Mouse (Mus musculus) intestine, embryonic 16.5 days (tissue): ENCODE measurements around the gene Kif23. TPM values are rescaled to one million over a fixed set of nuclear protein-coding genes. Genes with fewer than 3 reads are reported as not detected.

ENCODE experiments used
- ATAC-seq: fragments of 200-750 bp; cut with Nextera tagmentation; 2 replicates; pipeline ENCODE4 v1.8.0; 2017; ENCODE audit warnings: moderate TSS enrichment, moderate library complexity
- H3K27ac ChIP-seq: fragments of 300-500 bp; sonication (generic); 2 replicates; pipeline ENCODE4 v1.5.1; 2014; ENCODE audit warnings: mild to moderate bottlenecking, low read length
- H3K27me3 ChIP-seq: fragments of 300-500 bp; sonication (generic); replicated peaks from 2 replicates; pipeline ENCODE4 v1.6.1; 2014; ENCODE audit warnings: low read length, control low read depth, mixed read lengths; ENCODE audit not compliant: control insufficient read depth, insufficient read depth
- H3K36me3 ChIP-seq: fragments of 300-500 bp; sonication (generic); 2 replicates; pipeline ENCODE4 v1.6.1; 2014; ENCODE audit warnings: low read length, control low read depth; ENCODE audit not compliant: control insufficient read depth, insufficient read depth
- H3K4me1 ChIP-seq: fragments of 300-500 bp; sonication (generic); 2 replicates; pipeline ENCODE4 v1.6.1; 2014; ENCODE audit warnings: low read length, control low read depth, mixed read lengths; ENCODE audit not compliant: control insufficient read depth, insufficient read depth
- H3K4me2 ChIP-seq: fragments of 300-500 bp; sonication (generic); 2 replicates; pipeline ENCODE4 v1.6.1; 2014; ENCODE audit warnings: low read depth, low read length, control low read depth
- H3K4me3 ChIP-seq: fragments of 300-500 bp; sonication (generic); 2 replicates; pipeline ENCODE4 v1.5.1; 2014; ENCODE audit warnings: mild to moderate bottlenecking, low read length
- H3K9ac ChIP-seq: fragments of 300-500 bp; sonication (generic); 2 replicates; pipeline ENCODE4 v1.6.1; 2014; ENCODE audit warnings: low read depth, low read length
- H3K9me3 ChIP-seq: fragments of 300-500 bp; sonication (generic); 2 replicates; pipeline ENCODE4 v1.6.1; 2016; ENCODE audit warnings: low read length, control low read depth; ENCODE audit not compliant: control insufficient read depth
- WGBS: fragments of 180-500 bp; shearing (Covaris S2); extraction: QIAGEN DNeasy Blood & Tissue Kit; methylation state at CpG from one replicate; pipeline ENCODE4 v1.1.7; 2014; 5-methylcytosine and 5-hydroxymethylcytosine counted together
- polyA plus RNA-seq: library from polyadenylated mRNA; unstranded; fragments of >200 nt; fragmentation: Nextera tagmentation; extraction: Ambion mirVana; gene quantifications from 2 replicates; pipeline ENCODE4 v1.2.1, GENCODE M21; 2015

Gene Kif23
- 80.7 and 82.8 TPM in 2 replicates for polyA plus RNA-seq

DNA sequence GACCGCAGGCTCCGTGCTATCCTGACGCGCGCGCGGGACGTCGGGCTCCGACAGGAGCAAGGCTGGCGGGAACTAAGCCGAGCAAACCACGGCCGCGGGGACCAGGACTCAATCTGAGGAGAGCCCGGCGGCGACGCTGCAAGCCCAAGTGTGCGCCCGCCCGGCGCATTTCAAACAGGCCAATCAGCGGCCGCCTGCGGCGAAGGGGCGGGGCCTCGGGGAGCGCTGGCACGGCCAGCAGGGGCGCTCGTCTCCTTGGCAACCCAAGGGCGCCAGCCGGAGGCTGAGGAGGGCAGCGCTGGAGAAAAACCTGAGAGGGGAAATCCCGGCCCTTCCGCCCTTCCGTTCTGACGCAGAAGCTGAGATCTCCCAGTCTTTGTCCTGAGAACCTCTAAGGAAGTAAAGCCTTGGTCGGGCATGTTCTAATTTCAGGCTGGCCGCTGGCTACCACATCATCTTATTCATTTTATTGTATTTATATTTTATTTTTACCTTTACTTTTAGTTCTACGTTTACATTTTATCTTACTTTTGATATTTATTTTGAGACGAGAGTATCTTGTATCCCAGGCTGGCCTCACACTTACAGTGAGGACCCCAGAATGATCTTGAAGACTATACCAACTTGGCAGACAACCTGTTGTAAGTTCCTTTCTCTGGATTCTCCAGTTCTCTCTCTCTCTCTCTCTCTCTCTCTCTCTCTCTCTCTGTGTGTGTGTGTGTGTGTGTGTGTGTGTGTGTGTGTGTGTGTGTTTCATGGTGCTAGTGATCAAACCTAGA lies at the start of gene Kif23:
Kif23 (minus strand) TSS at position 152 of the 779 bp plus-strand sequence.
- Histone ChIP-seq H3K27me3 (no peaks in the 10 kb centered on the region), H3K4me3 (peak within 1 kb of the TSS; percentile 90), H3K9ac (peak within 1 kb of the TSS; percentile 86), H3K4me2 (peak within 1 kb of the TSS; percentile 95), H3K9me3 (no peaks in the 10 kb centered on the region), H3K27ac (peak within 1 kb of the TSS; percentile 86), H3K36me3 (peaks cover 3% of the 10 kb centered on the region; the same call in 1 of the 2 replicates), H3K4me1 (peaks cover 6% of the 10 kb centered on the region)
- WGBS: under 1% methylated on average over 44 of the region's 44 CpGs
- ATAC-seq: peak; percentile 94

GRCm38 (mm10) chr9:61991158-61991557 lies 44.6 kb upstream of the Kif23 start:
- no peaks in the 10 kb centered on the region for H3K9me3 ChIP-seq
- H3K36me3 ChIP-seq: no peaks in the 10 kb centered on the region
- WGBS: 43% methylated on average over 4 of the region's 4 CpGs
- no peak for ATAC-seq
- peaks cover 9% of the 10 kb centered on the region for H3K4me1 ChIP-seq
- H3K27ac ChIP-seq: 0 out of 2 replicates have a peak overlapping the region, but pooled peaks have one; percentile 5
- no peak overlapping the region for H3K9ac ChIP-seq
- no peak overlapping the region for H3K4me2 ChIP-seq
- no peaks in the 10 kb centered on the region for H3K27me3 ChIP-seq
- no peak overlapping the region for H3K4me3 ChIP-seq

- Histone ChIP-seq H3K36me3 (no peaks in the 10 kb centered on the region), H3K4me1 (peaks cover 9% of the 10 kb centered on the region), H3K4me3 (no peak overlapping the region), H3K27ac (0 out of 2 replicates have a peak overlapping the region, but pooled peaks have one; percentile 5), H3K9me3 (no peaks in the 10 kb centered on the region), H3K9ac (no peak overlapping the region), H3K27me3 (no peaks in the 10 kb centered on the region), H3K4me2 (no peak overlapping the region)
- WGBS: 20% methylated on average over 3 of the region's 3 CpGs
- no peak for ATAC-seq
Measured at GRCm38 (mm10) chr9:61990738-61991137, 44.2 kb upstream of the Kif23 start.

DNA sequence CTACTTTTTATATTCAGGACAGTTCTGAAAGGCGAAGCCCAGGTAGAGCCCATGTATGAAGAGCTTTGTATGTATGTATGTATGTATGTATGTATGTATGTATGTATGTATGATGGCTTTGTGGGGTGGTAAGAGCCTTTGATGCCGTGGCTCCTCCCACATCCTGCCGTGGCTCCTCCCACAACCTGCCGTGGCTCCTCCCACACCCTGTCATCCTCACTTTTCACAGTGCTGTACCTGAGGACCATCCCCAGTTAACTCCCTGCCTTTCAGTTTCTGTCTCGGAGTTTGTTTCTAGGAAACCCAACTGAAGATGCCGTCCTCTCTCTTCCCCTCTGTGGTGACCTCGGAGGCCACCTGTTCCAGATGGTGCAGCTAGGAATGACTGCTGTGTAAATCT lies 39.5 kb upstream of the Kif23 start:
- no peak overlapping the region for H3K4me3 ChIP-seq
- no peaks in the 10 kb centered on the region for H3K9me3 ChIP-seq
- no peak overlapping the region for H3K27ac ChIP-seq
- no peaks in the 10 kb centered on the region for H3K36me3 ChIP-seq
- no peak for ATAC-seq
- H3K4me1 ChIP-seq: peaks cover 4% of the 10 kb centered on the region
- H3K27me3 ChIP-seq: no peaks in the 10 kb centered on the region
- no peak overlapping the region for H3K9ac ChIP-seq
- H3K4me2 ChIP-seq: no peak overlapping the region
- WGBS: 81% methylated on average over 7 of the region's 7 CpGs

GRCm38 (mm10) chr9:61985183-61985863 lies 38.7 kb upstream of the Kif23 start:
- no peaks in the 10 kb centered on the region for H3K36me3 ChIP-seq
- 0 out of 2 replicates have a peak, but pooled peaks have one; percentile 31 for ATAC-seq
- H3K9ac ChIP-seq: no peak overlapping the region
- no peaks in the 10 kb centered on the region for H3K27me3 ChIP-seq
- H3K27ac ChIP-seq: no peak overlapping the region
- H3K4me3 ChIP-seq: no peak overlapping the region
- H3K4me2 ChIP-seq: no peak overlapping the region
- no peaks in the 10 kb centered on the region for H3K4me1 ChIP-seq
- H3K9me3 ChIP-seq: no peaks in the 10 kb centered on the region
- WGBS: 47% methylated on average over 11 of the region's 11 CpGs

DNA sequence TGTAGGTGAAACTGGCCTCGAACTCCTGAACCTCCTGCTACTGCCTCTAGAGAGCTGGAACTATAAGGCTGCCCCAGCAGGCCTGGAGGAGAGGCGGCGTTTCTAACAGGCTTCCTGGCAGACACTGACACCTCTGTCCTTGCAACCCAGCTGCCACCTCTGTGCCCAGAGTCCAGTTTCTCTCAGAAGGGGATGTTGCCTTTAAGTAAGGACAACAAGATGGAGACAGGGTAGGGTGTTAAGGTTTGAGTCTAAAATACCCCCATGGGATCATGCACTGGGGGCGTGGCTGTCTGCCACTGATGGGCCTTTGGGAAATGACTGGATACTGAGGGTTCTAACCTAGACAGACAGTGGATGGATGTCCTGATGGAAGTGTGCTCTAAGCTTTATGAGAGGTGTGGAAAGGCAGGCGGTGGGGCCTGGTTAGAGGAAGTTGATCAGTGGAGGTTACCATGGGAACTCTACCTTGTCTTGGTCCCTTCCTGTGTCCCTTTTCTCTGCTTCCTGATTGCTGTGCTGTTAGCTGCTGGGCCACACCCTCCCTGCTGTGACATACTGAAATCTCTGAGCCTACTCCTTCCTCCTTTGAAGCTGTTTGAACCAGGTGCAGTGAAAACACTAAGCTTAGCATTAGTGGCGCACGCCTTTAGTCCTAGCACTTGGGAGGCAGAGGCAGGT lies 36.5 kb upstream of the Kif23 start:
- Histone ChIP-seq H3K9ac (no peak overlapping the region), H3K36me3 (no peaks in the 10 kb centered on the region), H3K27ac (no peak overlapping the region), H3K9me3 (no peaks in the 10 kb centered on the region), H3K4me3 (no peak overlapping the region), H3K27me3 (no peaks in the 10 kb centered on the region), H3K4me1 (no peaks in the 10 kb centered on the region), H3K4me2 (no peak overlapping the region)
- WGBS: 86% methylated on average over 7 of the region's 7 CpGs
- ATAC-seq: peak; percentile 69

GRCm38 (mm10) chr9:61981876-61982275 lies 35.3 kb upstream of the Kif23 start:
- no peak overlapping the region for H3K4me2 ChIP-seq
- 67% methylated on average over 5 of the region's 5 CpGs for WGBS
- H3K9me3 ChIP-seq: no peaks in the 10 kb centered on the region
- H3K4me3 ChIP-seq: no peak overlapping the region
- no peaks in the 10 kb centered on the region for H3K36me3 ChIP-seq
- H3K27ac ChIP-seq: no peak overlapping the region
- H3K27me3 ChIP-seq: no peaks in the 10 kb centered on the region
- no peaks in the 10 kb centered on the region for H3K4me1 ChIP-seq
- H3K9ac ChIP-seq: no peak overlapping the region
- no peak for ATAC-seq

- 88% methylated on average over 2 of the region's 2 CpGs for WGBS
- ATAC-seq: no peak
- no peaks in the 10 kb centered on the region for H3K9me3 ChIP-seq
- no peaks in the 10 kb centered on the region for H3K36me3 ChIP-seq
- no peaks in the 10 kb centered on the region for H3K4me1 ChIP-seq
- H3K27me3 ChIP-seq: no peaks in the 10 kb centered on the region
- no peak overlapping the region for H3K27ac ChIP-seq
- no peak overlapping the region for H3K9ac ChIP-seq
- no peak overlapping the region for H3K4me3 ChIP-seq
- no peak overlapping the region for H3K4me2 ChIP-seq
Measured at GRCm38 (mm10) chr9:61979983-61980382, 33.4 kb upstream of the Kif23 start.

GRCm38 (mm10) chr9:61977258-61977945 lies 30.8 kb upstream of the Kif23 start:
- WGBS: 86% methylated on average over 13 of the region's 13 CpGs
- H3K27ac ChIP-seq: no peak overlapping the region
- H3K36me3 ChIP-seq: no peaks in the 10 kb centered on the region
- no peaks in the 10 kb centered on the region for H3K27me3 ChIP-seq
- no peaks in the 10 kb centered on the region for H3K4me1 ChIP-seq
- no peak overlapping the region for H3K4me3 ChIP-seq
- no peak overlapping the region for H3K4me2 ChIP-seq
- H3K9ac ChIP-seq: no peak overlapping the region
- ATAC-seq: no peak
- H3K9me3 ChIP-seq: no peaks in the 10 kb centered on the region
